Mouse (Mus musculus): Measurements from ENCODE around the gene Foxn2. TPM values are rescaled to one million over a fixed set of nuclear protein-coding genes. Genes with fewer than 3 reads are reported as not detected.
"Not testable (repeated sequence)": the region's sequence is repeated elsewhere in the genome, so short reads cannot be mapped to it uniquely, and the experiment has no call there.

Foxn2 gene
- polyA plus RNA-seq, 1 experiment, result 0.50 TPM

DNA sequence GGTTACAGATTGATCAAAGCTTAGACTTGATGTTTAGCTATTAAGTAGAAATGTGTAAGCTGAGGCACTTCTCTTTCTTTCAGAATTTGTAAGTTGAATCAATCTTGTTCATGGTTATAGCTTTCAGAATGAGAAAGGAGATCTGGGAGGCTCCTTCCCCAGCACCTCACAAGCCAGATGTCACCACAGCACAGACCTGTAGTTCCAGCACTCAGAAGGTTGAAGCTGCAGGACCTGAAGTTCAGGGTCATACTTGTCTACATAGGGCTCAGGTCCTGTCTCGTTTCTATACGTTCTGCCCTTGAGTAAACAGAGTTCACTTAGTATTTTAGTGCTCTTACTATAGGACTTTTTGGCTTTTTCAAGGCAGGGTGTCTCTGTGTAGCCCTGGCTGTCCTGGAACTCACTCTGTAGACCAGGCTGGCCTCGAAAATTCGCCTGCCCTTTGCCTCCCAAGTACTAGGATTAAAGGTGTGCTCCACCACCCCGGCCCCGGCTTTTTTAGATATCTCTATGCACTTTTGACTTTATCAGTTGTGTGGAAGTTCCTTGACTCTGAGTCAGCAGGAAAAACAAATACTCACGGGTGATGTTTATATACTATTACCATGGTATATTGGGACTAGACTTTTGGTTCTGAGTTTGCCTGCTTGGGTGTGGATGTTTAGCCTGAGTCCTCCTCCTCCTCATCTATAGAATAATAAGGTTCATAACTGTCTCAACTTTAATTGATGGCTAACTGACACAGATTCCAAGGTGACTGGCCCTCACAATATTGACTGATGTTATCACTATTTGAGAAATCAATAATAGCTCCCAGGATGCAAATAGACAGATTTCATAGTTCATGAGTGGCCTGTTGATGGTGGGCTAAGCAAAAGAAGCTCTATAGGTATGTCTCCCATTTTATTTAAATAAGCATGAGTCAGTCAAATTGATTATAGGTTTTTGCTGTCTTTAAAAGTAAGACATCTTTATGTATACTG, 19.7 kb downstream of the Foxn2 start:
- H3K4me3 ChIP-seq (replicated peaks), result peak overlapping the region; percentile 5
- H3K9me3 ChIP-seq (ENCODE audit: control insufficient read depth, low read length), result no peaks in the 10 kb centered on the region
- H3K27me3 ChIP-seq (ENCODE audit: control insufficient read depth), result no peaks in the 10 kb centered on the region
- peaks cover 56% of the 10 kb centered on the region for H3K4me1 ChIP-seq (ENCODE audit: control insufficient read depth)
- peaks cover 22% of the 10 kb centered on the region for H3K36me3 ChIP-seq (ENCODE audit: control insufficient read depth)
- TF ChIP-seq GATA1 (IDR thresholded peaks at IDR 0.05; ENCODE audit: low read length), result no peak
- no peak for TF ChIP-seq TAL1 (IDR thresholded peaks at IDR 0.05; ENCODE audit: low read length)

- no peaks in the 10 kb centered on the region for H3K27me3 ChIP-seq (ENCODE audit: control insufficient read depth)
- no peaks in the 10 kb centered on the region for H3K9me3 ChIP-seq (ENCODE audit: control insufficient read depth, low read length)
- peaks cover 79% of the 10 kb centered on the region for H3K4me1 ChIP-seq (ENCODE audit: control insufficient read depth)
- TF ChIP-seq TAL1 (IDR thresholded peaks at IDR 0.05; ENCODE audit: low read length) (no peak), GATA1 (IDR thresholded peaks at IDR 0.05; ENCODE audit: low read length) (no peak)
- H3K36me3 ChIP-seq (ENCODE audit: control insufficient read depth), result peaks cover 32% of the 10 kb centered on the region
- H3K4me3 ChIP-seq (replicated peaks), result no peak overlapping the region
These were observed 22.1 kb downstream of the Foxn2 start for GRCm38 (mm10) chr17:88462658-88463057.

DNA sequence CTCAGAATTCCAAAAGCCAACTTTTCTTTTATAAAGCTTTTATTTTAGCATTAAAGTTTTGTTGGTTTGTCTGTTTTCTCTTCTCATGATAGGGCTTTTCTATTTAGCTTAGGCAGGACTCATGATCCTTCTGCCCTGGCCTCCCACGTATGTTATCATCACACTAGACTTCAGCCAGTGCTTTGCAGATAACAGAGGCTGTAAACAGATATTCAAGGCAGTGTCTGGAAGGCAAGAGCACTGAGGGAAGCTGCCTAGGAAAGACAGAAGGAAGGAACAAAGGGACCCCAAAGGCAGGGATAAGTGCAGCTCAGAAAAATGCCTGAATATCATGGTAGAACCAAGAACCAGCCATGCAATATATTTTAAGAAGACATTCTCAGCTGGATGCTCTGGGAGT, 26.1 kb downstream of the Foxn2 start:
- TF ChIP-seq GATA1 (IDR thresholded peaks at IDR 0.05; ENCODE audit: low read length) (peak; percentile 54; the same call in 1 of the 2 replicates), TAL1 (IDR thresholded peaks at IDR 0.05; ENCODE audit: low read length) (no peak)
- H3K4me3 ChIP-seq (replicated peaks), result peak overlapping the region; percentile 31
- no peaks in the 10 kb centered on the region for H3K27me3 ChIP-seq (ENCODE audit: control insufficient read depth)
- peaks cover 62% of the 10 kb centered on the region for H3K36me3 ChIP-seq (ENCODE audit: control insufficient read depth)
- peaks cover 58% of the 10 kb centered on the region for H3K4me1 ChIP-seq (ENCODE audit: control insufficient read depth)
- H3K9me3 ChIP-seq (ENCODE audit: control insufficient read depth, low read length), result peaks cover 4% of the 10 kb centered on the region

- Histone ChIP-seq H3K27me3 (ENCODE audit: control insufficient read depth) (no peaks in the 10 kb centered on the region), H3K4me1 (ENCODE audit: control insufficient read depth) (peaks cover 54% of the 10 kb centered on the region), H3K4me3 (replicated peaks) (no peak overlapping the region), H3K36me3 (ENCODE audit: control insufficient read depth) (peaks cover 64% of the 10 kb centered on the region), H3K9me3 (ENCODE audit: control insufficient read depth, low read length) (peaks cover 4% of the 10 kb centered on the region)
- TF ChIP-seq TAL1 (IDR thresholded peaks at IDR 0.05; ENCODE audit: low read length), result no peak
- no peak for TF ChIP-seq GATA1 (IDR thresholded peaks at IDR 0.05; ENCODE audit: low read length)
These were observed 27.2 kb downstream of the Foxn2 start for GRCm38 (mm10) chr17:88467696-88468095.

- H3K27me3 ChIP-seq (ENCODE audit: control insufficient read depth), result not testable (repeated sequence)
These were observed 28.3 kb downstream of the Foxn2 start for GRCm38 (mm10) chr17:88468655-88469398.

DNA sequence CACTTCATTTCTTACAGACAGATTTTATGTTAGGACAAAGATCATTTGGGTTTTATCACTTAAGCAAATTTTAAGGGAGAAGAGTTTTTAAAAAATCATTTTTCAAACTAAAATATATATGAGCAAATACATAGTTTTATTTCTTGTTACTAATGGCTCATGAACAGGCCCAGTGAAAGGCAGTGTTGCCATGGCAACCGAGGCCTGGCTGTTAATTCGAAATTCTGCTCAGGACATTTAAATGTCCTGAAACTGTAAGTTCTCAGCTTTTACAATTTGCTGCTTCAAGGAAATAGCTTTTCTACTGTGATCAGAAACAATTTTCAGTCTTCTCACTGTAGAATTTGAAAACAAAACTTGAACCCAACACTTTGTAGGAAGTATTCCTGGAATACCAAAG, 33.3 kb downstream of the Foxn2 start:
- no peak overlapping the region for H3K4me3 ChIP-seq (replicated peaks)
- peaks cover 4% of the 10 kb centered on the region for H3K9me3 ChIP-seq (ENCODE audit: control insufficient read depth, low read length)
- H3K4me1 ChIP-seq (ENCODE audit: control insufficient read depth), result peaks cover 7% of the 10 kb centered on the region
- TF ChIP-seq TAL1 (IDR thresholded peaks at IDR 0.05; ENCODE audit: low read length), result no peak
- TF ChIP-seq GATA1 (IDR thresholded peaks at IDR 0.05; ENCODE audit: low read length), result no peak
- H3K36me3 ChIP-seq (ENCODE audit: control insufficient read depth), result peaks cover 57% of the 10 kb centered on the region
- no peaks in the 10 kb centered on the region for H3K27me3 ChIP-seq (ENCODE audit: control insufficient read depth)

More at GRCm38 (mm10) chr17:88468655-88469398, 28.3 kb downstream of the Foxn2 start:
- not testable (repeated sequence) for H3K9me3 ChIP-seq (ENCODE audit: control insufficient read depth, low read length); H3K4me3 ChIP-seq (replicated peaks)
- Histone ChIP-seq H3K36me3 (ENCODE audit: control insufficient read depth) (peaks cover 56% of the 10 kb centered on the region), H3K4me1 (ENCODE audit: control insufficient read depth) (peaks cover 44% of the 10 kb centered on the region)

DNA sequence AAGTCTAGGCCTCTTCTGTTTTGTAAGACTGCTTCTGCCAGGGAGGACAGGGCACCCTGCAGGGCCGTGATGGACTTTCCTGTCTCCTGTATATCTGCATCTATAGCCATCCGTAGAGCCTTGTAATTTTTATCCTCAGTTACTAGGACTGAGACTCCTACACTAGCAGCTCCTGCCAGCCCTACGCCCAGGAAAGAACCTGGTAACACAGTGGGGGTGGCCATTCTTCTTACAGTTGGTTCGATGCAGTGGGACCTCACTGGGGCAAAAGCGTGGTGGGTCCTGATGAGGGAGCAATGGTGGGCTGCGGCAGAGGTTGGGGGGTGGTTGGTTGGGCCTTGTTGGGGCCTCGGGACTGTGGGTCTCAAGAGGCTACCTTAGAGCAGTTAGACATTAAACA, 36.7 kb downstream of the Foxn2 start:
- Histone ChIP-seq H3K4me3 (replicated peaks) (no peak overlapping the region), H3K9me3 (ENCODE audit: control insufficient read depth, low read length) (no peaks in the 10 kb centered on the region), H3K27me3 (ENCODE audit: control insufficient read depth) (no peaks in the 10 kb centered on the region), H3K4me1 (ENCODE audit: control insufficient read depth) (peaks cover 34% of the 10 kb centered on the region), H3K36me3 (ENCODE audit: control insufficient read depth) (peaks cover 33% of the 10 kb centered on the region)
- TF ChIP-seq TAL1 (IDR thresholded peaks at IDR 0.05; ENCODE audit: low read length), result no peak

GRCm38 (mm10) chr17:88477699-88478098, 37.2 kb downstream of the Foxn2 start:
- Histone ChIP-seq H3K36me3 (ENCODE audit: control insufficient read depth) (peaks cover 33% of the 10 kb centered on the region), H3K9me3 (ENCODE audit: control insufficient read depth, low read length) (no peaks in the 10 kb centered on the region), H3K4me3 (replicated peaks) (no peak overlapping the region), H3K4me1 (ENCODE audit: control insufficient read depth) (peaks cover 34% of the 10 kb centered on the region), H3K27me3 (ENCODE audit: control insufficient read depth) (no peaks in the 10 kb centered on the region)
- TF ChIP-seq GATA1 (IDR thresholded peaks at IDR 0.05; ENCODE audit: low read length) (no peak), TAL1 (IDR thresholded peaks at IDR 0.05; ENCODE audit: low read length) (no peak)

- Histone ChIP-seq H3K4me1 (ENCODE audit: control insufficient read depth) (peaks cover 34% of the 10 kb centered on the region), H3K36me3 (ENCODE audit: control insufficient read depth) (peaks cover 30% of the 10 kb centered on the region), H3K9me3 (ENCODE audit: control insufficient read depth, low read length) (no peaks in the 10 kb centered on the region), H3K27me3 (ENCODE audit: control insufficient read depth) (no peaks in the 10 kb centered on the region), H3K4me3 (replicated peaks) (no peak overlapping the region)
- TF ChIP-seq GATA1 (IDR thresholded peaks at IDR 0.05; ENCODE audit: low read length), result no peak; the same call in 1 of the 2 replicates
- no peak for TF ChIP-seq TAL1 (IDR thresholded peaks at IDR 0.05; ENCODE audit: low read length)
These were observed 38.5 kb downstream of the Foxn2 start for GRCm38 (mm10) chr17:88479040-88479439.
